Mouse (Mus musculus) hindbrain, embryonic 16.5 days (tissue): ENCODE data around the gene Smg6. TPM values are rescaled to one million over a fixed set of nuclear protein-coding genes. Genes with fewer than 3 reads are reported as not detected.

ENCODE experiments used
- ATAC-seq: fragments of 200-750 bp; cut with Nextera tagmentation; 2 replicates; pipeline ENCODE4 v1.8.0; 2017; ENCODE audit warnings: moderate TSS enrichment, moderate library complexity
- H3K27ac ChIP-seq: fragments of 300-500 bp; sonication (generic); 2 replicates; pipeline ENCODE4 v1.5.1; 2014; ENCODE audit warnings: low read depth, mild to moderate bottlenecking, control low read depth, low read length, moderate library complexity
- H3K27me3 ChIP-seq: fragments of 300-500 bp; sonication (generic); replicated peaks from 2 replicates; pipeline ENCODE4 v1.6.1; 2014; ENCODE audit warnings: low read length; ENCODE audit not compliant: control insufficient read depth, insufficient read depth
- H3K36me3 ChIP-seq: fragments of 300-500 bp; sonication (generic); 2 replicates; pipeline ENCODE4 v1.6.1; 2014; ENCODE audit warnings: mild to moderate bottlenecking, low read length, moderate library complexity, mixed read lengths; ENCODE audit not compliant: control insufficient read depth, insufficient read depth
- H3K4me1 ChIP-seq: fragments of 300-500 bp; sonication (generic); 2 replicates; pipeline ENCODE4 v1.6.1; 2014; ENCODE audit warnings: low read depth, low read length; ENCODE audit not compliant: control insufficient read depth, insufficient read depth
- H3K4me2 ChIP-seq: fragments of 300-500 bp; sonication (generic); 2 replicates; pipeline ENCODE4 v1.6.1; 2014; ENCODE audit warnings: mild to moderate bottlenecking, low read length, control low read depth, moderate library complexity
- H3K4me3 ChIP-seq: fragments of 300-500 bp; sonication (generic); 2 replicates; pipeline ENCODE4 v1.5.1; 2014; ENCODE audit warnings: mild to moderate bottlenecking, low read length, control low read depth, moderate library complexity
- H3K9ac ChIP-seq: fragments of 300-500 bp; sonication (generic); 2 replicates; pipeline ENCODE4 v1.6.1; 2014; ENCODE audit warnings: low read depth, mild to moderate bottlenecking, control low read depth, low read length, moderate library complexity
- H3K9me3 ChIP-seq: fragments of 300-500 bp; sonication (generic); 2 replicates; pipeline ENCODE4 v1.6.1; 2014; ENCODE audit warnings: mild to moderate bottlenecking, low read length, moderate library complexity; ENCODE audit not compliant: control insufficient read depth
- WGBS: fragments of 180-500 bp; shearing (Covaris S2); extraction: QIAGEN DNeasy Blood & Tissue Kit; methylation state at CpG from one replicate; pipeline ENCODE4 v1.1.7; 2014; 5-methylcytosine and 5-hydroxymethylcytosine counted together
- polyA plus RNA-seq: library from polyadenylated mRNA; unstranded; fragments of >200 nt; fragmentation: Nextera tagmentation; extraction: Ambion mirVana; gene quantifications from 2 replicates; pipeline ENCODE4 v1.2.1, GENCODE M21; 2015

Smg6 gene
- polyA plus RNA-seq, 1 experiment from 2014 or later = 11.6 TPM

- no peaks in the 10 kb centered on the region for H3K9me3 ChIP-seq
- no peaks in the 10 kb centered on the region for H3K36me3 ChIP-seq
- H3K4me3 ChIP-seq = no peak overlapping the region
- peaks cover 5% of the 10 kb centered on the region; the same call in 1 of the 2 replicates for H3K27me3 ChIP-seq
- no peak overlapping the region for H3K9ac ChIP-seq
- ATAC-seq = no peak
- no peak overlapping the region for H3K27ac ChIP-seq
- WGBS = 87% methylated on average over 12 of the region's 12 CpGs
- H3K4me1 ChIP-seq = peaks cover 6% of the 10 kb centered on the region
- H3K4me2 ChIP-seq = no peak overlapping the region
Observed at GRCm38 (mm10) chr11:75200935-75201334, 275.3 kb downstream of the Smg6 start.

- Histone ChIP-seq H3K36me3 (no peaks in the 10 kb centered on the region), H3K4me1 (no peaks in the 10 kb centered on the region; the same call in 1 of the 2 replicates), H3K4me2 (no peak overlapping the region), H3K27ac (no peak overlapping the region), H3K4me3 (no peak overlapping the region), H3K9ac (no peak overlapping the region), H3K27me3 (no peaks in the 10 kb centered on the region), H3K9me3 (no peaks in the 10 kb centered on the region)
- 65% methylated on average over 8 of the region's 8 CpGs for WGBS
- ATAC-seq = no peak
Observed at GRCm38 (mm10) chr11:75201721-75202120, 276.1 kb downstream of the Smg6 start.

- H3K9me3 ChIP-seq = no peaks in the 10 kb centered on the region
- ATAC-seq = no peak
- H3K9ac ChIP-seq = no peak overlapping the region
- H3K27me3 ChIP-seq = no peaks in the 10 kb centered on the region
- H3K4me2 ChIP-seq = no peak overlapping the region
- H3K36me3 ChIP-seq = no peaks in the 10 kb centered on the region
- WGBS = 93% methylated on average over 4 of the region's 4 CpGs
- H3K4me1 ChIP-seq = no peaks in the 10 kb centered on the region
- H3K4me3 ChIP-seq = no peak overlapping the region
- no peak overlapping the region for H3K27ac ChIP-seq
Observed at GRCm38 (mm10) chr11:75203926-75204325, 278.3 kb downstream of the Smg6 start.

GRCm38 (mm10) chr11:75204472-75204871 lies 278.8 kb downstream of the Smg6 start:
- 40% methylated on average over 9 of the region's 9 CpGs for WGBS
- H3K27ac ChIP-seq = no peak overlapping the region
- no peaks in the 10 kb centered on the region for H3K4me1 ChIP-seq
- H3K27me3 ChIP-seq = no peaks in the 10 kb centered on the region
- no peak overlapping the region for H3K4me2 ChIP-seq
- no peak for ATAC-seq
- no peaks in the 10 kb centered on the region for H3K9me3 ChIP-seq
- H3K9ac ChIP-seq = no peak overlapping the region
- H3K36me3 ChIP-seq = no peaks in the 10 kb centered on the region
- H3K4me3 ChIP-seq = no peak overlapping the region

GRCm38 (mm10) chr11:75206347-75206746 lies 280.7 kb downstream of the Smg6 start:
- no peak overlapping the region for H3K27ac ChIP-seq
- no peak overlapping the region for H3K9ac ChIP-seq
- H3K27me3 ChIP-seq = no peaks in the 10 kb centered on the region
- no peaks in the 10 kb centered on the region for H3K36me3 ChIP-seq
- no peaks in the 10 kb centered on the region for H3K4me1 ChIP-seq
- no peak overlapping the region for H3K4me3 ChIP-seq
- no peaks in the 10 kb centered on the region for H3K9me3 ChIP-seq
- WGBS = 79% methylated on average over 4 of the region's 4 CpGs
- ATAC-seq = no peak
- H3K4me2 ChIP-seq = no peak overlapping the region

- H3K9ac ChIP-seq = no peak overlapping the region
- H3K36me3 ChIP-seq = no peaks in the 10 kb centered on the region
- H3K9me3 ChIP-seq = no peaks in the 10 kb centered on the region
- ATAC-seq = no peak
- H3K4me3 ChIP-seq = no peak overlapping the region
- H3K4me2 ChIP-seq = no peak overlapping the region
- no peak overlapping the region for H3K27ac ChIP-seq
- H3K27me3 ChIP-seq = no peaks in the 10 kb centered on the region
- peaks cover 17% of the 10 kb centered on the region for H3K4me1 ChIP-seq
- 69% methylated on average over 4 of the region's 4 CpGs for WGBS
Observed at GRCm38 (mm10) chr11:75209363-75209762, 283.7 kb downstream of the Smg6 start.

- no peak overlapping the region for H3K27ac ChIP-seq
Observed at GRCm38 (mm10) chr11:75210093-75210492, 284.5 kb downstream of the Smg6 start.

GRCm38 (mm10) chr11:75210755-75211154 lies 285.1 kb downstream of the Smg6 start:
- no peaks in the 10 kb centered on the region for H3K36me3 ChIP-seq
- WGBS = 64% methylated on average over 6 of the region's 6 CpGs
- no peak overlapping the region for H3K4me2 ChIP-seq
- no peak overlapping the region for H3K27ac ChIP-seq
- H3K9ac ChIP-seq = no peak overlapping the region
- no peaks in the 10 kb centered on the region for H3K27me3 ChIP-seq
- no peaks in the 10 kb centered on the region for H3K9me3 ChIP-seq
- no peak overlapping the region for H3K4me3 ChIP-seq
- H3K4me1 ChIP-seq = peaks cover 17% of the 10 kb centered on the region
- ATAC-seq = no peak

More at GRCm38 (mm10) chr11:75210093-75210492, 284.5 kb downstream of the Smg6 start:
- Histone ChIP-seq H3K27me3 (no peaks in the 10 kb centered on the region), H3K9ac (no peak overlapping the region), H3K9me3 (no peaks in the 10 kb centered on the region), H3K4me3 (no peak overlapping the region), H3K4me1 (peaks cover 17% of the 10 kb centered on the region), H3K4me2 (no peak overlapping the region), H3K36me3 (no peaks in the 10 kb centered on the region)
- WGBS = 66% methylated on average over 4 of the region's 4 CpGs
- no peak for ATAC-seq

GRCm38 (mm10) chr11:75212031-75212667 lies 286.5 kb downstream of the Smg6 start:
- Histone ChIP-seq H3K4me3 (no peak overlapping the region), H3K9me3 (no peaks in the 10 kb centered on the region), H3K9ac (no peak overlapping the region), H3K36me3 (no peaks in the 10 kb centered on the region), H3K4me2 (no peak overlapping the region), H3K27ac (peak overlapping the region; percentile 61; the same call in 1 of the 2 replicates), H3K4me1 (peaks cover 17% of the 10 kb centered on the region), H3K27me3 (no peaks in the 10 kb centered on the region)
- ATAC-seq = peak; percentile 21; the same call in 1 of the 2 replicates
- WGBS = 39% methylated on average over 8 of the region's 8 CpGs
